Mouse (Mus musculus): Measurements from ENCODE around the gene Amfr.

The Amfr gene

GRCm38 (mm10) chr8:93931336-93931735 lies 81.3 kb downstream of the Amfr start:
- no peak for DNase-seq

- no peak for DNase-seq
Observed at GRCm38 (mm10) chr8:93929233-93929632, 83.4 kb downstream of the Amfr start.

DNA sequence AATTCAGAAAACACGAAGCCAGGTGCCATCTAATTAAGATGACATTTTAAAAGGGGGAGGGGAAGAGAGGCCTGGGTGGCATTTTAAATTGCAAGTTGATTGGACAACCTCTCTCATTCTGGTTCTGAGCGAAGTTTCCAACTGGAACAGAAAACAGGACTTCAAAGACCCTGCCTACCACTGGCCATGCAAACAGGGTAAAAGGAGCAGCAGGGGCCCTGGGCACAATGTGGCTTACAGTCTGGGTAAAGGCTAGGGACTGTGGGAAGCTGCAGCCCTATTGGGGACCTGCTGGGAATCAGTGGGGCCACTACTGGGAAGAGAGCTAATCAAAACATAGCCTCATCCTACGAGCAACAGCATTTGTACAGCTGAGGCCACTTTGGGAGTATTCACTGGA lies 87.1 kb downstream of the Amfr start:
- no peak for DNase-seq

DNA sequence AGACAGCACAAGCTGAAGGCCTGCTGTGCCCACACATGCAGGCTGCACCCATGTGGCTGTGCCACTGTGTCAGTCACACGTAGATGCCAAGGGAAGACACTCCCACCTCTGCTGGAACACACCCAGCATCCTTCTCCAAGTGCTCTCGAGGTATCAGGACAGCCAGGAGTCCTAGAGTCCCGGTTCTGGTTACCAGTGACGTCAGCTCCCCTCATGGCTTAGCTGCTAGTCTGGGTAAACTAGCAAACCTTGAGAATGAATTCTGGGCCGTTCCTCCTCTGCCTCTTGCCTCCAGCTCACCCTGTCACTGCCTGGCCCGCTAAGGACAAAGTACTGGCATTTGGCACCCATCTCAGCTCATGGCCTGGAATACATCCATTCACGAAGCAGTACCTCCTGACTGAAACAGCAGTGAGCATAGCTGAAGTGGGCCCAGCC lies 88.7 kb downstream of the Amfr start:
- no peak for DNase-seq

All from kidney, postnatal 4 days (tissue).